Mouse (Mus musculus) embryonic facial prominence, embryonic 15.5 days (tissue): ENCODE data around the gene Sipa1l1. TPM values are rescaled to one million over a fixed set of nuclear protein-coding genes. Genes with fewer than 3 reads are reported as not detected.

Experiments used
- ATAC-seq: fragments of 200-750 bp; cut with Nextera tagmentation; 2 replicates; pipeline ENCODE4 v1.8.0; 2017; ENCODE audit warnings: low read depth, moderate TSS enrichment; ENCODE audit not compliant: insufficient number of reproducible peaks, low FRiP score, low TSS enrichment
- H3K27ac ChIP-seq: fragments of 300-500 bp; sonication (generic); replicated peaks from 2 replicates; pipeline ENCODE4 v1.5.1; 2015; ENCODE audit warnings: mild to moderate bottlenecking, inconsistent platforms
- H3K27me3 ChIP-seq: fragments of 300-500 bp; sonication (generic); 2 replicates; pipeline ENCODE4 v1.6.1; 2015; ENCODE audit warnings: inconsistent platforms
- H3K36me3 ChIP-seq: fragments of 300-500 bp; sonication (generic); 2 replicates; pipeline ENCODE4 v1.6.1; 2015; ENCODE audit warnings: mild to moderate bottlenecking, inconsistent platforms
- H3K4me1 ChIP-seq: fragments of 300-500 bp; sonication (generic); 2 replicates; pipeline ENCODE4 v1.6.1; 2015; ENCODE audit warnings: inconsistent platforms
- H3K4me2 ChIP-seq: fragments of 300-500 bp; sonication (generic); replicated peaks from 2 replicates; pipeline ENCODE4 v1.6.1; 2015; ENCODE audit warnings: mild to moderate bottlenecking, inconsistent platforms
- H3K4me3 ChIP-seq: fragments of 300-500 bp; sonication (generic); replicated peaks from 2 replicates; pipeline ENCODE4 v1.5.1; 2015; ENCODE audit warnings: mild to moderate bottlenecking, inconsistent platforms
- H3K9ac ChIP-seq: fragments of 300-500 bp; sonication (generic); 2 replicates; pipeline ENCODE4 v1.6.1; 2015; ENCODE audit warnings: inconsistent platforms
- H3K9me3 ChIP-seq: fragments of 300-500 bp; sonication (generic); replicated peaks from 2 replicates; pipeline ENCODE4 v1.6.1; 2016; ENCODE audit warnings: inconsistent platforms
- WGBS: fragments of 180-500 bp; shearing (Covaris S2); methylation state at CpG from one replicate; pipeline ENCODE4 v1.1.7; 2015; 5-methylcytosine and 5-hydroxymethylcytosine counted together
- polyA plus RNA-seq: library from polyadenylated mRNA; unstranded; fragments of >200 nt; fragmentation: Nextera tagmentation; extraction: Ambion mirVana; gene quantifications from 2 replicates; pipeline ENCODE4 v1.2.1, GENCODE M21; 2015

The Sipa1l1 gene
- polyA plus RNA-seq, 1 experiment from 2014 or later, result 29.8 TPM

DNA sequence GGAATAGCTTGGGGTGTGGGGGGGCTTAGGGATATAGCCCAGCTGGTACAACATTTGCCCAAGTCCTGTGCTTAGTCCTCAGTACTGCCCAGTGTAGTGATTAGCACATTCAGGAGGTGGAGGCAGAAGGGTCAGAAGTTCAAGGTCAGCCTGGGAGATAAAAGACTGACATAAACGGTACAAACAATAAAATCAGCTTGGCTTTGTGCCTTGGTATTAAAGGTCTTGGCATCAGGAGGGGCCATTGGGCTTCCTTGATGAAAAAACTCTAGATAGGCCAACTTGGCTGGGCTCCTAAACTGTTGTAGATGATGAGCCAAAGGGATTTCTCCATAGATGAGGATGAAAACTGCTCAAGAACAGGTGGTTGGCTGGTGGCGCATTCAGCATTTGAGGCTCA, 283.3 kb downstream of the Sipa1l1 start:
- H3K27me3 ChIP-seq, result no peaks in the 10 kb centered on the region
- H3K36me3 ChIP-seq, result peaks cover 25% of the 10 kb centered on the region
- no peak overlapping the region for H3K27ac ChIP-seq
- 86% methylated on average over 2 of the region's 2 CpGs for WGBS
- no peak overlapping the region for H3K4me2 ChIP-seq
- 0 out of 2 replicates have a peak, but pooled peaks cover 2% of the 10 kb centered on the region for H3K4me1 ChIP-seq
- no peaks in the 10 kb centered on the region for H3K9me3 ChIP-seq
- no peak overlapping the region for H3K4me3 ChIP-seq
- no peak for ATAC-seq
- no peak overlapping the region for H3K9ac ChIP-seq

DNA sequence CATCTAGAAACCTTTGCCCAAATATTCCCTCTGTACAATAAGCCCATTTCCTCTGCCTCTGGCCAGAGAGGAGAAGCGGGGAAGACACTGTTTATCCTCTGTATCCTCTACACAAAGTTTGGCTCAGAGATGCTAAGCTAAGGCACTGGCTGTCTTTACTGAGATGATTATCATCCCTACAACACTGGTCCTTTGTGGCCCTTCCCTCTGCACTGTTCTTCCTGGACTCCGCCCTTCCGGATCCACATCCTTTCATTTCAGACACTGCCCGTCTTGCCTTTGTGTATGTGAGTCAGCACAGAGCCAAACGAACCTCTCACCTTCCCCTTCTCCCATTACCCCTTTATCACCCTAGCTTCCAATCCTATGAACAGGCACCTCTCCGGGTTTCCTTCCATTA, 285.3 kb downstream of the Sipa1l1 start:
- Histone ChIP-seq H3K27ac (no peak overlapping the region), H3K36me3 (peaks cover 8% of the 10 kb centered on the region; the same call in 1 of the 2 replicates), H3K9me3 (no peaks in the 10 kb centered on the region), H3K4me2 (no peak overlapping the region), H3K4me3 (no peak overlapping the region), H3K27me3 (no peaks in the 10 kb centered on the region), H3K9ac (no peak overlapping the region), H3K4me1 (0 out of 2 replicates have a peak, but pooled peaks cover 2% of the 10 kb centered on the region)
- ATAC-seq, result no peak
- WGBS, result 78% methylated on average over 6 of the region's 6 CpGs

GRCm38 (mm10) chr12:82455700-82456413, 286.7 kb downstream of the Sipa1l1 start:
- Histone ChIP-seq H3K9me3 (no peaks in the 10 kb centered on the region), H3K9ac (no peak overlapping the region), H3K4me3 (no peak overlapping the region), H3K36me3 (peaks cover 6% of the 10 kb centered on the region; the same call in 1 of the 2 replicates), H3K4me2 (no peak overlapping the region), H3K4me1 (0 out of 2 replicates have a peak, but pooled peaks cover 2% of the 10 kb centered on the region), H3K27ac (no peak overlapping the region), H3K27me3 (no peaks in the 10 kb centered on the region)
- ATAC-seq, result no peak
- 70% methylated on average over 10 of the region's 10 CpGs for WGBS

- Histone ChIP-seq H3K9ac (no peak overlapping the region), H3K9me3 (no peaks in the 10 kb centered on the region), H3K36me3 (peaks cover 6% of the 10 kb centered on the region; the same call in 1 of the 2 replicates), H3K4me2 (no peak overlapping the region), H3K4me1 (no peaks in the 10 kb centered on the region), H3K4me3 (no peak overlapping the region), H3K27ac (no peak overlapping the region), H3K27me3 (no peaks in the 10 kb centered on the region)
- no peak for ATAC-seq
- 48% methylated on average over 1 of the region's 1 CpGs for WGBS
Measured at GRCm38 (mm10) chr12:82456414-82456805, 287.3 kb downstream of the Sipa1l1 start.

GRCm38 (mm10) chr12:82457609-82458008, 288.5 kb downstream of the Sipa1l1 start:
- Histone ChIP-seq H3K36me3 (peaks cover 3% of the 10 kb centered on the region; the same call in 1 of the 2 replicates), H3K4me3 (no peak overlapping the region), H3K27ac (no peak overlapping the region), H3K9me3 (no peaks in the 10 kb centered on the region), H3K4me2 (no peak overlapping the region), H3K4me1 (no peaks in the 10 kb centered on the region), H3K9ac (no peak overlapping the region), H3K27me3 (no peaks in the 10 kb centered on the region)
- ATAC-seq, result no peak
- 90% methylated on average over 6 of the region's 6 CpGs for WGBS

DNA sequence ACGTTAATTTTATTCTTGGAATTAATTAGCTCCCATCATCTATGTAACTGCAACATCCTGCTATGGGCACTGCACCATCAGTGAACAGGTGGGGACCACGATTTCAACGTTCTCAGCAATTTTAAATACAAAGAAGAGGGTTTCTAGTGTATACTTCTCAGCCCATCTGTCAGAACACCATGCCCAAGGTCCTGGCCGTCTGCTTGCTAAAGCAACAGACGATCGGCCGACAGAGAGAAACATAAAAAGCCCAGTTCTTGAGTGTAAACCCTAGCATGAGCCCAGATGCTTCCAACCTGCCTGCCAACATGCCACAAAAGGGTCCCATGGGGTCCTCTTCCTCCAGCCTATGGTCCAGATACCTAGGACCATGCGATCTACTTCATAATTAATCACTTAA, 288.9 kb downstream of the Sipa1l1 start:
- Histone ChIP-seq H3K27me3 (no peaks in the 10 kb centered on the region), H3K4me3 (no peak overlapping the region), H3K9ac (no peak overlapping the region), H3K4me2 (no peak overlapping the region), H3K27ac (no peak overlapping the region), H3K4me1 (no peaks in the 10 kb centered on the region), H3K9me3 (no peaks in the 10 kb centered on the region), H3K36me3 (no peaks in the 10 kb centered on the region)
- no peak for ATAC-seq
- 92% methylated on average over 8 of the region's 8 CpGs for WGBS

- no peak overlapping the region for H3K4me2 ChIP-seq
- 82% methylated on average over 5 of the region's 5 CpGs for WGBS
- H3K9me3 ChIP-seq, result no peaks in the 10 kb centered on the region
- H3K36me3 ChIP-seq, result no peaks in the 10 kb centered on the region
- no peak for ATAC-seq
- no peak overlapping the region for H3K27ac ChIP-seq
- no peak overlapping the region for H3K4me3 ChIP-seq
- no peaks in the 10 kb centered on the region for H3K4me1 ChIP-seq
- no peak overlapping the region for H3K9ac ChIP-seq
- H3K27me3 ChIP-seq, result no peaks in the 10 kb centered on the region
Measured at GRCm38 (mm10) chr12:82467234-82467633, 298.1 kb downstream of the Sipa1l1 start.

DNA sequence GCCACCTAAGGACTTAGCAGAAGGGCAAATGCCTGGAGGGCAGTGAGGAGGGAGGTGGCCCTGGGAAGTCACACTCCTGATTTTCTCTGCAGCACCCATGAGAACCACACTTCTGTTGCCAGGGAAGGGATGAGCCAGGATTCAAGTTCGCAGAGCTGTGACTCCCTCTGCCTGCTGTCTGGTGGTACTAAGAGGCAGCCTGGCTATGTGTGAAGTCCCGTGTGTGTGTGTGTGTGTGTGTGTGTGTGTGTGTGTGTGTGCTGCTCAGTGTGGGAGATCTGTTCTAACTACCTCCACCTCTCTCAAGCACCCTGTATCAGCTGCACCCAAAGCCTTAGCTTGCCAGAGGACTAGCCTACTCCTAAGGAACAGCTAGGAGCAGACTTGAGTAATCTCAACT, 298.5 kb downstream of the Sipa1l1 start:
- Histone ChIP-seq H3K4me1 (no peaks in the 10 kb centered on the region), H3K9me3 (no peaks in the 10 kb centered on the region), H3K27ac (no peak overlapping the region), H3K4me2 (no peak overlapping the region), H3K36me3 (no peaks in the 10 kb centered on the region), H3K4me3 (no peak overlapping the region), H3K9ac (no peak overlapping the region), H3K27me3 (no peaks in the 10 kb centered on the region)
- 68% methylated on average over 2 of the region's 2 CpGs for WGBS
- ATAC-seq, result peak; percentile 36; the same call in 1 of the 2 replicates

DNA sequence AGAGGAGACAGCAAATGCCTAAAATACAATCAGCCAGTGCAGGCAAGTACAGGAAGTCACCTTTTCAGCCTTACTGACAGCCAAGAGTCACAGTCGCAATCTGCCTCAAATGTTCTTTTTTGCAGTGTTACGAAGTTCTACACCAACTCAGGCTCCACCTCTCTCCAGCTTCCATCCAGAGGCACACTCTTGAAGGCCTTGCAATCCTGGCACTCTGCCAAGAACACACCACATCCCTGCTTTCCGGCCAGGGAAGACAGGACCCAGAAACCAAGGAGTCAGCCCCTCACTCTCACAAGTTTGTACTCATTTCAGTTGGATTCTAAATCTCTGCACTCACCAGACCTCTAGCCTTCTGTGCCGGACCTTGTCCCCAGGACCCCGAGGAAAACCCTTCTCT, 299.3 kb downstream of the Sipa1l1 start:
- no peak for ATAC-seq
- no peaks in the 10 kb centered on the region for H3K9me3 ChIP-seq
- no peak overlapping the region for H3K4me2 ChIP-seq
- no peak overlapping the region for H3K4me3 ChIP-seq
- 51% methylated on average over 5 of the region's 5 CpGs for WGBS
- H3K27me3 ChIP-seq, result no peaks in the 10 kb centered on the region
- no peak overlapping the region for H3K27ac ChIP-seq
- H3K4me1 ChIP-seq, result no peaks in the 10 kb centered on the region
- H3K36me3 ChIP-seq, result no peaks in the 10 kb centered on the region
- no peak overlapping the region for H3K9ac ChIP-seq

DNA sequence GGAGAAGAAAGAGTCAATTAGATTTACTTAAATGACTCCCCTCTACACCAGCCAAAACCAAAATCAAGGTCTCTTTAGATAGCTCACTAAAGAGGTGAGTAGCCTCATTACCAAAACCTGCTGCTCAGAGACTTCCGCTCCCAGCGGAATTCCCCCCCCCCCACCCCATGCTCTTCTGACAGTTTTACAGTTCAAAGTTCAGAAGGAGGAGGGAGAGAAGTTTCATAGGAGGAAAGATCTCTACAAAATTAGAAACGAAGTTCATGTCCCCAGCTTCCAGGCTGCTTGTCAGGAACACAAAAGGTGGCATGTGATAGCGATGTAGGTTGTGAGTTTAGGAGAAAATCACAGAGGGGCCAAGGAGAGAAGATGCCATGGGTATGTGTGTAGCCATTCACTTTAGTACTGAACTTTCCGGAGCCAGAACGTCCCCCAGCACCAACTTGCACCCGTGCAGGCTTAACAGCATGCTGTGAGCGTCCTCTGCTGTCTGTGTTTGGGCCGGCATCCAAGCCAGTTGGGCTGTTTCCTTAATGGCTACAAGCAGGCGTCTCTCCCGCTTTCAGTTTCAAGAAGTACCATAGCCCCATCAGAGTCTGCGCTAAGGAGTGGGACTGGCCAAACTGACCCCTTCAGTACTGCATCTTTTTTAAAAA, 300.7 kb downstream of the Sipa1l1 start:
- Histone ChIP-seq H3K27me3 (no peaks in the 10 kb centered on the region), H3K4me3 (peak overlapping the region; percentile 51), H3K27ac (peak overlapping the region; percentile 66), H3K9me3 (no peaks in the 10 kb centered on the region), H3K9ac (no peak overlapping the region), H3K4me1 (no peaks in the 10 kb centered on the region), H3K4me2 (peak overlapping the region; percentile 84), H3K36me3 (no peaks in the 10 kb centered on the region)
- ATAC-seq, result peak; percentile 85
- WGBS, result 4% methylated on average over 12 of the region's 12 CpGs

- no peaks in the 10 kb centered on the region for H3K36me3 ChIP-seq
- H3K27me3 ChIP-seq, result no peaks in the 10 kb centered on the region
- H3K4me1 ChIP-seq, result no peaks in the 10 kb centered on the region
- H3K9ac ChIP-seq, result no peak overlapping the region
- H3K4me3 ChIP-seq, result peak overlapping the region; percentile 51
- H3K4me2 ChIP-seq, result peak overlapping the region; percentile 84
- ATAC-seq, result peak; percentile 87
- under 1% methylated on average over 18 of the region's 18 CpGs for WGBS
- no peaks in the 10 kb centered on the region for H3K9me3 ChIP-seq
- peak overlapping the region; percentile 66 for H3K27ac ChIP-seq
Measured at GRCm38 (mm10) chr12:82470362-82470936, 301.3 kb downstream of the Sipa1l1 start.
